Mouse (Mus musculus): Measurements from ENCODE around the gene Klhl3.

Gene Klhl3

DNA sequence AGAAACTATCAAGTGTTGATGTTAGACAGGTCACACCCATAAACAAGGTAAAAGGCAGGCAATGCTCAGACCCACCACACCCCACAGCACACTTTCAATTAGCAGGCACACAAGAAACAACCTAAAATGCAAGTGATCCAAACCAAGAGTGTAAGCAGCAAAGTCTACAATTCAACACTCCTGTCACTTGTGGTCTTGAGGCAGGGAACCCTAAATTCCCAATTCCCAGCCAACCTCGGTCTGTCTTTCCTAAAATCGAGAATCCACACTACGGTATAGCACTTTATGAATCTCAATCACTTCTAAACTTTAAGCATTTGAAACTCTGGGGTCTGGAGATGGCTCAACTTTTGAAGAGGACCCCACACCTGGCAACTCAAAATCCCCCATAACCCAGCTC is 10.9 kb upstream of the Klhl3 start:
- no peak for DNase-seq

DNA sequence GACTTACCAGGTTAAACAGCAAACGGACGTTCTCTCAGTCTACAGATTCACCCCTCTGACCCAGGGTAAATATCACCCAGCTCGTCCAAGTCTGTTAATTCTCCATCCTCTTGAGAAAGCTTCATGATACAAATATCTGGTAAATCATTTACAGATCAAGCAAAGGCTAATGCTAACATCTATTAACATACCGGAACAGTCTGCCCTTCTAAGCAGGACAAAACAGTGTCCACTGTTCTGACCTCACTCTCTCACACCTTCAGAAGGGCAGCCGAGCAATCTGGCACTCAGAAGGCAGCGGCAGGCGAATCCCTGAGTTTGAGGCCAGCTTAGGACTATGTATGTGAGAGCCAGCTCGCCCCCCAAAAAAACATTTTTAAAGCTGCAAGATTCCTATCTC is 10.0 kb upstream of the Klhl3 start:
- peak; percentile 39 to 64 for DNase-seq

DNA sequence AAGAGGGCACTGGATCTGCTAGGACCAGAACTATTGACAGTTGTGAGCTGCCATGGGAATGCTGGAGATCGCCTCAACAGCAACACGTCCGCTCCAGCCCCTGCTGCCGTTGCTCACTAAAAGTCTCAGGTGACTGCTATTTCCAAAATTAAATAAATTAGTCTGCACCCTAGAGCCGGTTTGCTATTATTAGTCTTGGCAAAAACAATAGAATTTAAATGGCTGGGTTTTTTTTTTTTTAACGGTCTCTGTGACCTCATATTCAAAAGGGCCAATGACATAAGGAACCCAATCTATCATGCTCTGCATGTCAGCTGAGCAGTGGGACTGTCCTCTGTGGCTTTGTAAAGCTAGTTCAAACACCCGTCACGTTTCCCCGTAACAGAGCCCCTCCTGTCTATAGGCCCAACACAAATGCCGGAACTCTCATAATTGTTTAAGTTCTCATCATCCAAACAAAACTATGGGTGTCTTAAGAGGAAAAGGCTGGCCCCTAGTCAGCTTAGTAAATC is 9.4 kb upstream of the Klhl3 start:
- DNase-seq, result no peak

DNA sequence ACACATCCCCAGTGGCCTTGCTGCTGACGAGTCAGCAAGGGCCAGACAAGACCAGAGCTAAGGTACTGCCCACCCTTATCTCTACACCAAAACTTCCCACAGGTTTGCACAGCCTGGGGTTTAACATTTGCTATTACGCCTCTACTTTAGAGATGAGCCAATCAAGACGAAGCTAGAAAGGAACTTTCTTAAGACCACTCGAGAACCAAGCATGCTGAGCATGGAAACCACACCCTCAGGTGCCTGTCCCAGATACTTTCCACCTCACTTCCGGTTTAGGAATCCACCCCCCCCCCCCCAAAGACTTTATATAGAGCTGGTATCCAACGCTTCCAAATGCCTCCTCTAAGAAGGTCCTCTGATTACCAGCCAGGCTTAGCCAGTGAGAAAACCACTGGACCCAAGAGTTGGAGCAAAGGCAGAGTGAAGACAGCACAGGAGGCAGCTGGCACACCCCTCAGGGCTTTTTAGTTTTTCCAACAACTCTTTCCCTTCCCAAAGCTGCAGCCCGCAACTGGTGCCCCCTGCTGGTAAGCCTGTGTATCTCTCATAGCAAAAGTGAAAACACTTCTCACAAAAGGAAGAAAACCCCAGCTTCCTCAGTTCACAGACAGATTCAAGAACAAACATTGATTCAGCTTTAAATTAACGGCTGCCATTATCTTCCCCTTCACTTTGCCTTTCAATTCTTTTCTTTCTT is 4.1 kb upstream of the Klhl3 start:
- DNase-seq, result peak; percentile 80 to 82

DNA sequence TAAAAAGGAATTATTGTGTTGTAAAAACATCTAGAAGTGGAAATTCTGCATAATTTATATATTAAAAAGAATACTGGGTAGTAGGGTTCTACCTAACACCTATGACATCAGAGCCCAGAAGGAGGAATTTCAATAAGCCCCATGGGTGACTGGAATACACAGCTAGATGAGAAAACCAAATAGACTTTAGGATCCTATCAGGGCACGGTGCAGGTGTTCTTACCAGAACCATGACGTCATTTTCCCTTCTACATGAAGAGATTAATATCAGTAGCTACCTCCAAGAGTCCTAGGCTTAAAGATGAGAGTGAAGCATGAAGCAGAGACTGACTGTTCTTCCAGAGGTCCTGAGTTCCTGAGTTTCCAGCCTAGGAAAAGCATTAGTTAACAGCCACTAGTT is 3.4 kb upstream of the Klhl3 start:
- no peak for DNase-seq

DNA sequence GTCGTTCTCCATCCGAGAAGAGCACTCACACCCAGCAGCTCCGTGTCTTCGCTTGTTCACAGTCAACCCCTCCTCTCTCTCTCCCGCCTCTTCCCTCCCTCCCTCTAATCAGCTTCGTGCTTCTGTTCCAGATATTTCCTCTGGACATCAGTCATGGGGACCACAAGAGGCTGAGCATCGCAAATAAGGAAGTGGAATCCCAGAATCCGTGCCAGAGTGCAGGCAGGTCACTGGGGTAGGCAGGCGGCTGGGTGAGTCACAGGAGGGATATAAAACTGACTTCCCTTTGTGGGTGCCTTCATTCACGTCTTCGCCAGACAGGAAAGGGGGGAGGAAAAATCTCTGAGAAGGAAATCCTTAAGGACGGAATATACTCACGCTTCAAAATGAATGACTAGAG is 1.8 kb upstream of the Klhl3 start:
- DNase-seq, result peak; percentile 68 to 77

DNA sequence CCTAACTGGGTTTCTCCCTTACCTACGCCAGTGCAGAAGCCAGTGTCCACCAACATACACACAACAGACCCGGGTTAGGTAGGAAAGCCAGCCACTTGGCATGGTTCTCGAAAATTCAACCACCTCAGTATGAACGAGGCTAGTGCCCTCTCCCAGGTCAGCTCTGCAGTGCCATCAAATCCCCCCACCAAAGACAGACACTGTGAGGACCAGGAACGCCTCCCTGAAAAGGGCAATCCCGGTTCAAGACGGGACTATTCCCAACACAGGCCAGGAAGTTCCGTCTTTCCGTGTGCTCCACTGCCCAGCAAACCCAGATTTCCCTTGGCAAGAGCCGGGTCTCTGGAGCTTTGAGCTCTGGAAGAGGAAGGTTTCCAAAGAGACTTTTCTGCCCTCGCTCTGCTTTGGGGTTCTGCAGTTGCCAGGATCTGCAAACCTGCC is 771 bp downstream of the Klhl3 start:
- DNase-seq, result no peak

DNA sequence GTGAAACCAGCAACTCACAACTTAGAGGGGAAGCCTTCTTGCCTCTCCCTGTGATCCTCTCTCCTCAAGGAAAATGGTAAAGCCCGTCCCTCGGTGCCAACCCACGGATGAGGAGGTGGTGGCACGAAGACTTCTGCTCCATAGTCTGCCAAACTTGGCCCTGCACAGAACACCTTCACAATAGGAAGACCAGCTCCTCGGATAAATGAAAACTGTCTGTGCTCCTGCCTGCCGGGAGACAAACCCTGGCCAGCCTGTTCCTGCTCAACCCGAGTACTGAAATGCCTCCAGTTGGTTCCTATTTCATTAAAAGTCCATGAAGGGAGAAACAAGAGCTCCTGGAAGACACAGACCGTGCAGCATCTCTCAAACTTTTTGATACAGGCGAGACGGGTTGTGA is 1.2 kb downstream of the Klhl3 start:
- DNase-seq, result peak in 1 of 2 experiments; percentile 28

DNA sequence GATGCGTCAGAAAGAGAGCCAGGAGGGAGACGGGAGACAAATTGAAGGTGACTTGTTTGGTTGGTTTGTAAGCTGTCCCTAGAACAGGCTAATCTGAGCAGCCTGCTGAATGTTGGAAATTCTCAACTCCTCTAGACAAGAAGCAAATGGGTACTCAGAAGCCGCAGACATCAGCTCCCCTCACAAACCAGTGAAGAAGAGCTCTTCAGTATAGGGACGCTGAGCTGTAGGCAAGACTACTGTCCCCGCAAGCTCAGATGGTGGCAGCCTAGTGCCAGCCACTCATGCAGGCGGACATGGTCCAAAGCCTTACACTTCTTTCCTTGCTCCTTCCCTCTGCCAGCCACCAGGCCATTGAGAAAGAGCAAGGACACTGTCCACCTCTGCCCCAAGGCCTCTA is 2.1 kb downstream of the Klhl3 start:
- no peak for DNase-seq

DNA sequence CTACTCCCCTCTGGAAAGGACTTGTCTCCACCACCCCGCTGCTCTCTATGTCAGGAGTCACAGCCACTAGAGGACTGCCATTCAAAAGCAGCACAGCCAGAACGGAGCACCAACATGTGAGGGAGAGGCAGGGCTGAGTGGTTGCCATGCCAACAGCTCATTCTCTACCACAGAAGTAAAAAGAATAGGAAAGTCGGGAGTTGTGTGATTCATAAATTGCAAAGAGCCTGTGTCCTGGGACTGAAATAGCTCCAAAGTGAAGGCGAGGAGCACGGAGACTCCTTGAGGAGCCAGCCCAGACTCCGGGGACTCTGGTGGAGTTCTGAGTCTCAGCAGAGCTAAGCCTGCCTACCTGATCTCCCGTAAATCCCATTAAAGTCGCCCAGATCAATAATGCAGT is 22.7 kb downstream of the Klhl3 start:
- peak in 1 of 2 experiments; percentile 22 for DNase-seq

DNA sequence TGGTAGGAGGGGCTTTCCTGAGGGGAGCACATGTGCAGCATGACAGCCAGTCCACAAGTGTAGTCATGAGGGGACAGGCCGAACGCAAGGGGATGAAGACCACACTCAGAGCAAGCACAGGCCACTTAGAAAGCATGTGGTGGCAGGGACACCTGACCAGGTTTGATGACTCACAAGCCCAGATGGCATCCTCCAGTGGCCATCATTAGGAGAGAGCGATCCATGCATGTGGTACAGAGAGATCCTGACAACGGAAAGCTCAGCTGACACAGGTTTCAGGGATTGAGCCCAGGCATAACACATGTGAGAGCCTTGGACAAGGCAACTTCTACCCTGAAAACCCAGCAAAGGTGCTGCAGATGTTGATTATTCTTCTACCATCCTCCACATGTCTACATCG is 29.0 kb downstream of the Klhl3 start:
- DNase-seq, result no peak

DNA sequence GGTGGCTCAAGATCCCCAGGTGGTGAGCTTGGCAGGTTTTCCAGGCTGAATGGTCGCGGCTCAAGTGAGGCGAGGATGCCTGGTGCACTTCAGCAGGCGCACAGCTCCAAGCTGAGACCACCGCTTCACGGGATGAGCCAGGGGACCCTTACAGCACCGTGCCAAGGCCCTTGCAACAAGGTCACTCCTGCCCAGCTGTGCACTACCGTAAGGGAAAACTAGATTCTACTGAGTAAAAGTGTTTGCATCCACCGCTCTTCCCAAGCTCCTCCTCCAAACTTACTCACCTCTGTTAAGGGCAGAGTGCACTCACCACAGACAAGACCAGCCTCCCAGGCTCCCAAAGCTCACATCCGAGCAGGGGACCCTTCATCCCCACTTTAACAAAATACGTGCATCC is 29.9 kb downstream of the Klhl3 start:
- no peak for DNase-seq

DNA sequence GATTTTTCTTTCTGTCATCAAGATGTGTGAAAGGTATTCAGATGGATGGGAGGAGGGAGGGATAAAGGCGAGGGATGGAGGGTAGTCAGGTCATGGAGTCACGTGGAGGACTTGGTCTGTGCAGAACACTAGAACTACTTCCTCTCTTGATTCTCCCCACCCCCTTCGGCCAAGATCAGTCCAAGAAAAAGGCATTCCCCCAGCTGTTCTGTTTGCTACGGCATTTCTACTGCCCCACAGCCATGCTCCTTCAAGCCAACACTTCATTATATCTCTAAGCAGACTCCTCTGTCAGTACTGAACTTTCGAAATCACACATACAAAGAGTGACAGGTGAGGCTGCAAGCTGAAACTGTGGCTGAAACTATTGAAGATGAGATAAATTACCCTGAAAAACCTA is 30.3 kb downstream of the Klhl3 start:
- DNase-seq, result no peak

DNA sequence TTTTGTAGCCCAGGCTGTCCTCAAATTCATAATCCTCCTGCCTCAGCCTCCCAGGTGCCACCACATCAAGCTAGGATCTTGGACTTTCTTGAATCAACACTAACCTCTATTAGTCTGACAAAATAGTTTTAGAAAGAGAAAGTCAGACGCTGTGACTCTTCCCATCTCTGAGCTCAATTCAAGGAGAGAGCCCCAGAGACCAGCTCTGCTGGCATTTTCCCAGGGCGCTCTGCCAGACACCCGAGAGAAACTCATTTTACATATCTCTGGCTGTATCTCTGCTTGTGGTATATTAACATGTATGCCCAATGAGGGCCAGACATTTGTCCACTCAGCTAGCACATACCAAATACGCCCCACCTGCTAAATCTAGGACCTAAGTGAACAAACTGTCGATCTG is 35.0 kb downstream of the Klhl3 start:
- DNase-seq, result no peak

DNA sequence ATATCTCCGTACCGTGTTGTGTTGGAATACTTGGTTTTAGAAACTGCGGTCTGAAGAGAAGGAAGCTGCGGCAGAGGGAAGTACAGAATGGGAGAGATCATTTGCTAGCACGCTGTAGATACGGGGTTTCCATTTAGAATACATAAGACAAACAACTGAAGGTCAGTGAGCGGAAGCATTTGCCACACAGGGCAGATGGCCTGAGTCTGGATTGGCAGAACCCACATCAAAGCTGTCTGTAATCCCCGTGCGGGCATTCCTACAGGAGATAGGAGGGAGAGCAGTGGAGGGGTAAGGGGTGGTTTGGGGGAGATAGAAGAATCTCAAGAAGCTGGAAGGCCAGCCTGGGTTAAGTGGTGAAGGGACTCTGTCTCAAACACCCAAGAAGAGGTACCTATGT is 38.5 kb downstream of the Klhl3 start:
- no peak for DNase-seq

DNA sequence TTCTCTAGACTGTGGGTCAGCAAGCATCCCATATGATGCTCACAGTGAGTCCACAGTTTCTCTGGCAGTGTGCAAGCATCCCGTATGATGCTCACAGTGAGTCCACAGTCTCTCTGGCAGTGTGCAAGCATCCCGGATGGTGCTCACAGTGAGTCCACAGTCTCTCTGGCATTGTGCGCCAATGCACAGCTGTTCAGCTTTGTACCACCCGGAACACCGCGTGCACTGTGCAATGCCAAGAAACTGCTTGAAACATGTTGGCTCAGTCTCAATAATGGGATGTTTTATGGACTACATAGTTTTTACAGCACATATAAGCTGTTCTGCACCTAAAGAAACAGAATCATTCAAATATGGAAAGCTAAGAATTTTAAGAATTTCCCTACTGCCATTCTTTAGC is 38.9 kb downstream of the Klhl3 start:
- DNase-seq, result no peak

DNA sequence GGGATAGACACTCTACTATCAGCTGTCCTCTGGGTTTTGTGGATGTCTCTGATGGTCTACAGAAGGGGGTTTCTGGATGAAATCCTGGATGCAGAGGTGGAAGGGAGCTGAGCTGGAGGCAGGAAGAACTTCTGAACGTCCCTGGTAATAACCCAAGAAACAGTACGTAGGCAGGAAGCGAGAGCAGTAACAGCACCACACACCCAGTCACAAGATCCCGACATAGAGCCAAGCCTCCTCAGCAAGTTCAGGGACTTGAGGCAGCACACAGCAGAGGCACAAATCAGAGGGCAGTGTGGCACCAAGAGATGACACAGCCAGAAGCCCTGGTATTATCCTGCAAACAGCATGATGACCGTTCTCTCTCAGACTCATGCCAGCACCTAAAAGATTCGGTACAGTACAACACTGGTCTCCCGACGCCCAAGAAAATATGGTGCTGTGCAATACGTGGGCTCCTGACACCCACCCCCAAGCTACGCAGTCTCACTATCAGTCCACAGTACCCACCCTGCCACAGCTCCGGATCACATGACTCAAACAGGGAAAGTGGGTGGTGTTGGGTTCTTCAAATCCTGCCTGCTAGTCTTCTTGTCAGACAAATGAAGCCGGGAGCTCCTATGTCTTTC is 40.0 kb downstream of the Klhl3 start:
- DNase-seq, result no peak

DNA sequence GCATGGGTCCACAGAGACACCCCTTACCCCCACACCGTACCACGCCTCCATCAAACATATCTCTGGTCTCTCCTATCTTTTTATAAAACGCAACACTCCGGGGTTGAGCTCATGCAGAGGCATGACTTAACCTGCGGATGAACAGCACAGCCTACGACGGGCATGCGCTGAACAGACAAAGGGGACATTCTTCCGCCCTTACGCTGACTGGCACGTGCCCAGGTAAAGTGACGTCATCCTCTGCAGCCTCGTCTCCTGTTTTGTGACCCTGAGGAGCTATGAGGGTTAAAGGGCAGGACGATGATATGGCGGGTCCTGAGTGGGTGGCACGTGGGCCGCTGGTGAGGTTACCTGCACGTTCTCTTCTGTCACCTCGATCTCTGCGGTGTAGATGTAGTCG is 42.2 kb downstream of the Klhl3 start:
- DNase-seq, result no peak

DNA sequence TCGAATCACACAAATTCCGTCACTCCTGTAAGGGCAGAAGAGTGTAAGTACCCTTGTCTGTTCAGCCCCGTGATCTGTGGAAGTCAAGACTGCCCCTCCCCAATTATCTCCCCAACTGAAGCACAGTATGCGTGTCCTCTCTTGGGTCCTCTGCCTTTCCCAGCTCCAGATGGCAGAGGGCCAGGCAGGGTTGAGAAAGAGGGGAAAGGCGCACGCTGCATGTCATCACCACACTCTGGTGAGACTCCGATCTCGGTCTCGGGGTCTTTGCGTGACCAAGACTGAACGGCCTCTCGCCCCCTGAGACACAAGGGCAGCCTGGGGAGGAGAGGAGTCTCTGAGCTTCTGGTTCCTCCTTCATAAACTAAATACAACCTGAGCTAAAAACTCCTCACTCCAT is 42.9 kb downstream of the Klhl3 start:
- DNase-seq, result no peak

DNA sequence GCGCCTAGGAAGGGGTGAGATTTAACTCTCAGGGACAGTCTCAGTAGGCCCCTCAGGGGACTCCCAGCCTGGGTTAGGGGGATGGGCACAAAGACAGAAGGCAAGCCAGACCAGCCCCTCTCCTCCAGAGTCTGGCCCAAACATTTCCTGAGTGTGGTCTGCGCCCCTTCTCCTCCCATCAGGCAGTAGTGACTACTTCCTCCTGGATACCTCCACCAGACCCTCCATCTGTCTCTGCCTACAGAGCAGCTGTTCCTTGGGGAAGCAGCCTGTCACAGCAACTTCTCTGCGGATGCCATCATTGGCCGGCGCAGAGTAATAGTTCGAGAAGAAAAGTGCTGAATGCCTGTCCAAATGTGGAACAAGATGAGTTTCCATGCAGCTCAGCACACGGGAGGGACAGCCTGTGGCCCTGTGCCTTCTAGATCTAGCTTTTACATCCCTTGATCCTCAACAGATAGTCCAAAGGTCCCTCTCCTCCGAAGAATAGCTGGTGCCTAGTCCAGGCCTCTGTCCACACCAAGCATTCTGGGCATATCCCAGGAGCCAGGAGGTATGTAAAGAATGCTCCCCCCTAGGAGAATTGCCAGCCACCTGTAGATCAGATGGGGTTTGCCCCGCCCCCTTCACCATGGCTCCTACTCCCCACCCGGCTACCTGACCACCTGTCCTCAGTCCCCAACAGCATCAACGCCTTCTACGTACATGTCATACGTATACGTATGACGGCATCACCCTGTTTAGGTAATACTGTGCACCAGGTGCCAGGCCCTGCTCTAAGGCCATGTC is 44.8 kb downstream of the Klhl3 start:
- peak in 1 of 2 experiments; percentile 22 for DNase-seq

DNA sequence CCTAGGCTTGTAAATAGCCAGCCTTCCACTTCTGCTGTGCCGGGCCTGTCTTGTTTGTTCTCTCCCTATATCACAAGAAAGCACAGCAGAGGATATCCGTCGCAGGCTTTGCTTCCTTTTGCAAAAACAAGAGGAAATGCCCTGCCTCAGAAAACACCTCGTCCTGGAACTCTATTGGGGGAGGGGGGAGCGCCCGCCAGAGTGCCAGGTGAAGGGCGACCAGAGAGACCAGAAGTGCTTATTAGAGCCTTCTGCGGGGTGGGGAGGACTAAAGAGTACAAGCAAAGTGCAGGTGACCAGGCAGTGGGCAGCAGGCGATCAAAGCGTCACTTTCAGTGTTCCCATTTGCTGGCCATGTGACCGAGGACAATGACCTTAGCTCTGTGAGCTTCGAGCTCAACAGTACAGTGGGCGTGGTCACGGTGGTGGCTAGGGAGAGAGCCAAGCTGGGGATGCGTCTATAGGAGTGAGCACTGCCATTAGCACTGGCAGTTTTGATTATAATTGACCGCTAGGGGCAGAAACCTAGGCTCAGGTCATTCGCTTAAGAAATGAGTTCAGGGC is 45.8 kb downstream of the Klhl3 start:
- DNase-seq, result peak; percentile 81 to 90

DNA sequence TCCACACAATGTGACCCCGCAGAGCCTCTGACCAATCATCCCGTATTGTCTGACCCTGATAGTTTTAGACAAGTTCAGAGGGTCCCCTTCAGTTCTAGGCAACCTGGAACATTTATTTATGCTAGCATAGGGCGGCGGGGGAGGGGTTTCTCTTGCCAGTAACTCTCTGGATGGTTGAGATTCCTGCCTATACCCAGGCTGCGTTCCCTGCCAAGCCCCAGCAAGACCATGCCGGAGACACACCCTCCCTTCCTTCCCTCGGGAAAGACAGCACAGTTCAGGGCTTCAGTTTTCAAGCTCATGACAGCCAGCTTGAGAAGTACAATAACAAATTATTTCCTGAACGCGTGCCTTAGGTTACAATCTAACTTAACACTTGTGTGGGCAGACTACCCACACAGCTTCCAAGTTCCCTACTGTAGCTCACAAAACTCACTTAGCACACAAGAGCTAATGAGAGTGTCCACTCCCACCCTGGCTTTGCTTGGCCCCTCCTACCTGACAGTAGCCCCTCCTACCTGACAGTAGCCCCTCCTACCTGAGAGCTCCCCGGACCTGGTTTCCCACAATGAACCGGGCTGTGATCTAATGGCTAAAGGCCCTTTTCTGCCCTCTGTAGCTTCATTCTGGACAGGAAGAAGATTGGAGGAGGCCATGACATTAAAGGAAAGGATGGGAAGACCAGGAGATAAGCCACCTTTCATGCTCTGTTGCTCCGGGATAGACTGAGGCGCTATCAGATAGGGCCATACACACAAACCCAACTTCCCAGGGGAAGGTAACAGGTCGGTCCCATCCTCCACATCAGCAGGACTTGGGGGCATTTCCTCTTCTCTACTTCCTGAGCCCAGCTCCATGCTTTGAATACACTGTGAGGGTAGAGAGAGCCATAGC is 46.6 kb downstream of the Klhl3 start:
- DNase-seq, result peak; percentile 69 to 82
